ENCODE assay signal across 9 mouse cellular contexts in the genomic region with DNA sequence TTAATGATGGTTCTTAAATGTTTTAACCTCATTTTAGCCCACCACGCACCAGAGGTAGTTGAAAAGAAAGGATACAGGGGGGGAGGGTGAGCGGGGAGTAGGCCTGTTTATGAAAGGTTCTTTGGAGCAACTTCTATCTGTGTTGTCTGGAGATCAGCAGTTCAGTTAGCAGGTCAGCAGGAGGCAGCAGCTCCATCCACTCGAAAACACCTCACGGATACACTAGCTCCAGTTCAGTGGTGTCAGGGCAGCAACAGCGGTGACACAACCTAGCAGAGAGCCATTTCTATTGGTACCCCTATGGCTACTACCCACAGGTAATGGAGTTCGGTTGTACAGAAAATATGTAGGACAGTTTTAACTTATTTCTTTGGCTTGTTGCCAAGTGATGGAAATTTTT. TPM values are rescaled to one million over a fixed set of nuclear protein-coding genes. Genes with fewer than 3 reads are reported as not detected.
DNase-seq lines count a peak whose midpoint lies in the region; ATAC-seq and TF ChIP-seq lines count a peak whose summit lies in the region.
"Had no signal": no experiment of that assay in that cellular context is flagged by ENCODE, and none has a peak within 500 bp of the region (broad histone marks: within the 10 kb centered on the region; RNA-seq: fewer than 3 reads in every experiment).

No protein-coding gene starts in this region.

- H3K4me1 ChIP-seq in forebrain, postnatal 0 days (ENCODE audit: insufficient read depth): peaks cover under 1% of the 10 kb centered on the region
- peaks cover 3% of the 10 kb centered on the region for H3K4me1 ChIP-seq in forebrain, embryonic 10.5 days
- H3K4me1 ChIP-seq in testis, adult 2 months (ENCODE audit: control insufficient read depth, insufficient read depth, low read length): peaks cover under 1% of the 10 kb centered on the region; the same call in 1 of the 2 replicates
- H3K4me1 ChIP-seq in lung, adult 2 months (ENCODE audit: control insufficient read depth, insufficient read depth, low read length): 0 out of 2 replicates have a peak, but pooled peaks cover under 1% of the 10 kb centered on the region

- no peak for TF ChIP-seq POLR2A in testis, adult 2 months (IDR thresholded peaks at IDR 0.05; ENCODE audit: control insufficient read depth, low read depth, low read length)
- TF ChIP-seq POLR2A in lung, adult 2 months (IDR thresholded peaks at IDR 0.05; ENCODE audit: borderline replicate concordance, extremely low read depth, low read depth, low read length): no peak

- peak; percentile 64 for TF ChIP-seq CTCF in forebrain, postnatal 0 days (IDR thresholded peaks at IDR 0.05; ENCODE audit: low read depth)
- peak; percentile 61; the same call in 1 of the 2 replicates for TF ChIP-seq CTCF in testis, adult 2 months (IDR thresholded peaks at IDR 0.05; ENCODE audit: control insufficient read depth, insufficient read depth, insufficient replicate concordance, low read depth, low read length)
- TF ChIP-seq CTCF in lung, adult 2 months (IDR thresholded peaks at IDR 0.05; ENCODE audit: insufficient read depth, low read length): peak; percentile 90

- no peak overlapping the region for H3K27ac ChIP-seq in forebrain, postnatal 0 days (ENCODE audit: low read depth, low read length)
- no peak overlapping the region for H3K27ac ChIP-seq in forebrain, embryonic 10.5 days
- no peak overlapping the region for H3K27ac ChIP-seq in testis, adult 2 months (ENCODE audit: control insufficient read depth, insufficient read depth, low read depth, low read length)

- no peak overlapping the region for H3K4me2 ChIP-seq in forebrain, postnatal 0 days (ENCODE audit: low read depth)

- WGBS in forebrain, postnatal 0 days: 39% methylated on average over 6 of the region's 6 CpGs
- WGBS in forebrain, embryonic 10.5 days: 43% methylated on average over 6 of the region's 6 CpGs
- WGBS in lung, adult 2 months: 24% methylated on average over 6 of the region's 6 CpGs

- no peaks in the 10 kb centered on the region for H3K27me3 ChIP-seq in forebrain, postnatal 0 days (ENCODE audit: insufficient read depth, low read length)
- H3K27me3 ChIP-seq in forebrain, embryonic 10.5 days (ENCODE audit: poor library complexity, severe bottlenecking): no peaks in the 10 kb centered on the region
- H3K27me3 ChIP-seq in testis, adult 2 months (ENCODE audit: control insufficient read depth, insufficient read depth, low read length): no peaks in the 10 kb centered on the region

- H3K9me3 ChIP-seq in forebrain, postnatal 0 days (ENCODE audit: low read length): no peaks in the 10 kb centered on the region
- H3K9me3 ChIP-seq in forebrain, embryonic 10.5 days: no peaks in the 10 kb centered on the region

- intact Hi-C loops in gastrocnemius, postnatal 14 days (cut with DNase I; ENCODE audit: low total_unique reads): loop anchor here (5.0 kb wide), 2 partner anchors 42 to 137 kb away; no protein-coding TSS in a partner anchor

- DNase-seq in forebrain, postnatal 0 days: no peak
- no peak for DNase-seq in forebrain, embryonic 10.5 days (ENCODE audit: extremely low spot score, low spot score)
- no peak for DNase-seq in testis, postnatal 14 days (ENCODE audit: low spot score)
- peak; percentile 35 for DNase-seq in gastrocnemius, postnatal 14 days
- DNase-seq in lung, adult 2 months: peak; percentile 37
- DNase-seq in testis, postnatal 10 days (ENCODE audit: low spot score): peak; percentile 70
- DNase-seq in layer of hippocampus, adult 9-10 months (ENCODE audit: low spot score): no peak

- peak; percentile 47; the same call in 1 of the 2 replicates for ATAC-seq in forebrain, postnatal 0 days

- H3K4me3 ChIP-seq in forebrain, postnatal 0 days (ENCODE audit: low read depth, low read length): no peak overlapping the region
- no peak overlapping the region for H3K4me3 ChIP-seq in forebrain, embryonic 10.5 days
- H3K4me3 ChIP-seq in testis, adult 2 months (ENCODE audit: control insufficient read depth, low read depth, low read length): no peak overlapping the region
- no peak overlapping the region for H3K4me3 ChIP-seq in lung, adult 2 months (replicated peaks; ENCODE audit: extremely low read depth, low read depth, low read length)

- peaks cover 13% of the 10 kb centered on the region; the same call in 1 of the 2 replicates for H3K36me3 ChIP-seq in forebrain, postnatal 0 days (ENCODE audit: insufficient read depth)
- peaks cover 28% of the 10 kb centered on the region for H3K36me3 ChIP-seq in forebrain, embryonic 10.5 days (replicated peaks)
- H3K36me3 ChIP-seq in testis, adult 2 months (ENCODE audit: control insufficient read depth, insufficient read depth, low read length): no peaks in the 10 kb centered on the region

- no peak overlapping the region for H3K9ac ChIP-seq in forebrain, postnatal 0 days

RNA-seq across cellular contexts. Expression of gene Zfp213, which starts 6.0 kb away (rescaled TPM):
- 16.9 and 18.8 TPM in 2 replicates for total RNA-seq in forebrain, postnatal 0 days (2014; rRNA removed)
- 10.7 and 10.9 TPM in 2 replicates for polyA plus RNA-seq in forebrain, postnatal 0 days (2015; fragmentation: Nextera tagmentation; extraction: Ambion mirVana)
- 27.6 and 29.9 TPM in 2 replicates for polyA plus RNA-seq in forebrain, embryonic 10.5 days (2016; fragmentation: Nextera tagmentation; extraction: Ambion mirVana)
- 3.5 and 3.7 TPM in 2 replicates for polyA plus RNA-seq in testis, adult 2 months (2012; rRNA removed)
- total RNA-seq in gastrocnemius, postnatal 14 days (2021): 1 to 10 TPM; 2.2 to 2.6 TPM
- 13.4 and 14.0 TPM in 2 replicates for polyA plus RNA-seq in lung, adult 2 months (2012; rRNA removed)

RNA-seq across cellular contexts. Expression of gene Zfp13, which starts 29.3 kb away (rescaled TPM):
- total RNA-seq in forebrain, postnatal 0 days (2014; rRNA removed): 43.0 and 47.0 TPM in 2 replicates
- 21.5 and 23.6 TPM in 2 replicates for polyA plus RNA-seq in forebrain, postnatal 0 days (2015; fragmentation: Nextera tagmentation; extraction: Ambion mirVana)
- polyA plus RNA-seq in forebrain, embryonic 10.5 days (2016; fragmentation: Nextera tagmentation; extraction: Ambion mirVana): 22.1 and 22.2 TPM in 2 replicates
- polyA plus RNA-seq in testis, adult 2 months (2012; rRNA removed): 45.3 and 57.6 TPM in 2 replicates
- 1 to 10 TPM; 4.9 TPM for total RNA-seq in gastrocnemius, postnatal 14 days (2021)
- polyA plus RNA-seq in lung, adult 2 months (2012; rRNA removed): 14.9 and 15.2 TPM in 2 replicates

RNA-seq across cellular contexts. Expression of gene Zscan10, which starts 30.6 kb away (rescaled TPM):
- total RNA-seq in forebrain, postnatal 0 days (2014; rRNA removed): not detected in 2 replicates
- 0.18 and 0.21 TPM in 2 replicates for polyA plus RNA-seq in forebrain, postnatal 0 days (2015; fragmentation: Nextera tagmentation; extraction: Ambion mirVana)
- polyA plus RNA-seq in forebrain, embryonic 10.5 days (2016; fragmentation: Nextera tagmentation; extraction: Ambion mirVana): 0.42 and 0.65 TPM in 2 replicates
- 4.5 and 4.9 TPM in 2 replicates for polyA plus RNA-seq in testis, adult 2 months (2012; rRNA removed)
- total RNA-seq in gastrocnemius, postnatal 14 days (2021): not detected
- polyA plus RNA-seq in lung, adult 2 months (2012; rRNA removed): 0.06 TPM in 1 of 2 replicates, not detected in the other
- total RNA-seq: left cerebral cortex, postnatal 14 days had no signal

Comparison
In these comparisons a context has a peak if more than half of its experiments do, and no peak if none do; other contexts are left out.
1. DNase-seq: peak in gastrocnemius, postnatal 14 days (single experiment), lung, adult 2 months (single experiment) and testis, postnatal 10 days (single experiment); none in forebrain, postnatal 0 days (single experiment), forebrain, embryonic 10.5 days (single experiment), testis, postnatal 14 days (single experiment) and layer of hippocampus, adult 9-10 months (single experiment).
2. Peak in every context shown above with its lines, with median percentiles within 50 percentile points of each other: CTCF ChIP-seq.